Mouse (Mus musculus) monocyte, adult 2 months (primary cell): ENCODE measurements around the gene Rpl39l.
"Not testable (repeated sequence)": the region's sequence is repeated elsewhere in the genome, so short reads cannot be mapped to it uniquely, and the experiment has no call there.

Experiments used
- DNase-seq, 2 experiments: peaks; one replicate each; pipeline ENCODE4 v3.0.0; 2022; ENCODE audit warnings: low spot score in 2 of 2, low read depth in 1 of 2

Gene Rpl39l

DNA sequence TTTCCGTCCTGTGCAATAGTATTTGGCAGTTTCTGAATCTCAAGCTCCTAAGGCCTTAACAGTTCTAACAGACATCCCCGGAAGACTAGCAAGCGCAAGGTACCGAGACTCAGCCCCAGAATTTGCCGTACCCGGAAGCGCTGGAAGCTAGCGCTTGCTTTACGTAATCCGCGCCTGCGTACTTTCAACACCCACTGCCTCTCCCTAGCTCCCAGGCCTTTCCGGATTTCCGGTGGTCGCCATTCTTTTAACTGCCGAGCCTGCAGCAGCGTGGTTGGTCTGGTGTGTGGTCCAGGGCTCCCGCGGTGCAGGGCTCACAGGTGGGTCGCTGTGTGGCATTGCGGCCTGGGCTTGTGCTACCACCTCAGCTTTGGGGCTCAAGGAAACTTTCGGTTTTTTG is at the start of gene Rpl39l:
Gene Rpl39l, plus strand, starts transcription at position 222 of the 400 bp plus-strand sequence.
- DNase-seq: no peak

DNA sequence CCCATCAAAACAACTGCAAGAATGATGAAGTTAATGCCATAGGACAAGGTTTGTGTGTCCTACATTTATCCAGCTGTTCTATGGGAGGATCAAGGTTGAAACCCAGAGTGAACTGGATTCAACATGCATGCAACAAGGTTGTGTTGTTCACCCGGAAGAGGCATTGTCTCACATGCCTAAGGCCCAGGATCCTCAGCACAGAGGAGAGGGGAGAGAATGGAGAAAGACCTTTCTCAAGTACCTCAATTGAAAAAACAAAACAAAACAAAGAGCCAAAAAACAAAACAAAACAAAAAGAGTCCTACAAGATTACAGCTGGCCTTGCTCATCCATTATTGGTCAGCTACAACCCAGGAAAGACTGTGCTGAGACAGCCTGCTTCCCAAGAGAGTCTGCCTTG is 42.4 kb upstream of the Rpl39l start:
- DNase-seq: no peak

DNA sequence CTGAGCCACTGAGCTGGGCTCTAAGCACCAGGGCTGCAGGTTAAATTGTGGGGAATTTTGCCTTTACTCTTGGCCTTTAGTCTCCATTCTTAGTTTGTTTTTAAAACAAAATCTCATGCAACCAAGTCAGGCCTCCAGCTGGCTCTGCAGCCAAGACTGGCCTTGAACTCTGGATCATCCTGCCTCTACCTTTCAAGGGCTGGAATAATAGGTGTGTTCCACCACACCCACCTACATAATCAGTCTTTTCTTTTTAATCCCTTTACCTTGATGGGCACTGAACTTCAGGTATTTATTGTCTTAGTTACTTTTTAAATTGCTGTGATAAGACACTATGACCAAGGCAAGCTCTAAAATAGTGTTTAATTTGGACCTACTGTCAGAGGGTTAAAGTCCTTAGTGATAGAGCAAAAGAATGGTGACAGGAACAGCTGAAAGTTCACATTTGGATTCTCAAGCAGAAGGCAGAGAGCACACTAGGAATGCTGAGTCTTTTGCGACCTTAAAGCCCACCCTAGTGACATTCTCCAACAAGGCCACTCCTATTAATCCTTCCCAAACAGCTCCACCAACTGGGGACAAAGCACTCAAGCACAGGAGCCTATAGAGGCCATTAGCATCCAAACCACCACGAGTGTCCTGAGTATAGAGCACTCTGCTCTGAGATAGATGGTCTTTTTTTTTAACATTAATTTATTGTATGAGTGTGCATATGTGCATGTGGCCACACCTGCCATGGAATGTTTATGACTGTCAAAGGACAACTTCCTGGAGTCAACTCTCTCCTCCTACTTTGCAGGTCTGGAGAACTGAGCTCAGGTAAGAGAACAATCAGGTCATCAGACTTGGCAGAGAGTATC is 40.7 kb upstream of the Rpl39l start:
- no peak for DNase-seq

DNA sequence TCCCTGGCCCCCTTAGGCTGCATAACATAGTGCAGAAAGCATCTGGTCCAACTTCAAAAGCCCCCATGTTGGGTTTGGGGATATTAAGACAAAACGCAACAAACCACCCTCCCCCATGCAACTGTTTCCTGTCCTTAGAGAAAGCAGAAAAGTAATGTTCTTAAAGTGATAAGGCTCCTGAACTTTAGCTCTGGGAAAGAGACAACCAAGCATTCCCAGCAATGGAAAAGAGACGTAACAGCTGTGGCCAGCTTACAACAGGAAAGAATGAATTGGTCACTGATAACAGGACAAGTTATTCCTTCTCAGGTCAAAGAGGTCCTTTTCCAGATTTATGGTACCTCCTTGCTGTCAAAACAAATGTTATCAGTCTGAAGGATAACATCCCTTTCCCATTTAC is 26.9 kb upstream of the Rpl39l start:
- no peak for DNase-seq

- no peak for DNase-seq
Measured at GRCm38 (mm10) chr16:10147401-10147800, 22.6 kb upstream of the Rpl39l start.

- no peak for DNase-seq
Measured at GRCm38 (mm10) chr16:10169123-10169905, 712 bp upstream of the Rpl39l start.

DNA sequence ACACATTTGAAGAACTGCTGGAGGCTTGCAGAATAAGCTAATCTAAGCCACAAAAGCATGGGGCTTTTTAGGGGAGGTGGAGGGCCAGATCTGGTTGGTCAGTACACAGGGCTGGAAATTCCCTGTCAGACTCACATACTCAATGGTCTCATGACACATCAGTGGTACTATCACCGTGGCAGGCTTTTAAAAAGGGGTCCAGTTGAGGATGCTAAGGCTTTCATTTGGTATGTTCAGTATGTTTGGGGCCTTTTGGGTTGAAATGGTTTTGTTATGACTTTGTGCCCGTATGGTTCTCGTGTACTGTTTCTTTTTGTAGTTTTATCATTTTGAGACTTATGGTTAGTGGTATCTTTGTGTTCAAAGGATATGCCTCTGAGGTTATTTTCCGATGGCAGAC is 1.2 kb downstream of the Rpl39l start:
- DNase-seq: no peak

- DNase-seq: no peak
Measured at GRCm38 (mm10) chr16:10172179-10172820, 2.3 kb downstream of the Rpl39l start.

GRCm38 (mm10) chr16:10187461-10187860 is 17.4 kb downstream of the Rpl39l start:
- DNase-seq: not testable (repeated sequence)

- no peak for DNase-seq
Measured at GRCm38 (mm10) chr16:10192679-10193506, 22.9 kb downstream of the Rpl39l start, which contains the start of gene Atf7ip2. TSS of gene Atf7ip2 (plus strand) at chr16:10192712.

DNA sequence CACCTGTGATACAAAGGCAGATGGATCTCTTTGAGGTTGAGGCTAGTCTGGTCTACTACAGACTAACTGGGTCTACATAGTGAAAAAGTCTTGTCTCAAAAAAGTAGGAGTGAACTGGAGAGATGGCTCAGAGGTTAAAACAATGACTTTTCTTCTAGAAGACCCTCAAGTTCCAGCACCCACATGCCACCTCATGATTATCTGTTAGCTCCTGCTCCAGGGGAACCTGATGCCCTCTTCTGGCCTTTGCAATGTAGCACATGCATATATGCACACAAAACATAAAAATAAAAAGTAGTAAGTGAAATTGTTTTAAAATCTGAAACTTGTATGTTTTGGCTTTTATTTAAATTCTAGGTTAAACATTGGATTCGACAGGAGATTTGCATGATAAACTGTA is 38.8 kb downstream of the Rpl39l start:
- DNase-seq: no peak

GRCm38 (mm10) chr16:10216366-10216765 is 46.3 kb downstream of the Rpl39l start:
- DNase-seq: not testable (repeated sequence)

- DNase-seq: not testable (repeated sequence)
Measured at GRCm38 (mm10) chr16:10217020-10217419, 47.0 kb downstream of the Rpl39l start.
